Mouse (Mus musculus) heart, postnatal 0 days (tissue): ENCODE data around the gene Plcg2.

Experiments used
- CTCF ChIP-seq: IDR thresholded peaks from 2 replicates; pipeline ENCODE4 v1.5.1; 2016; ENCODE audit warnings: antibody characterized with exemption, control low read depth, low read depth
- EP300 ChIP-seq: IDR thresholded peaks from 2 replicates; pipeline ENCODE4 v1.6.1; 2016; ENCODE audit warnings: antibody characterized with exemption, low read depth

- TF ChIP-seq EP300 (no peak), CTCF (no peak)
These were observed 112.4 kb downstream of the Plcg2 start for GRCm38 (mm10) chr8:117610506-117610905.
